Mouse (Mus musculus) macrophage (primary cell): ENCODE results near the gene Gm10037. TPM values are rescaled to one million over a fixed set of nuclear protein-coding genes. Genes with fewer than 3 reads are reported as not detected.
"Not testable (repeated sequence)": the region's sequence is repeated elsewhere in the genome, so short reads cannot be mapped to it uniquely, and the experiment has no call there.

ENCODE experiments used
- H3K27ac ChIP-seq: fragments of 350-480 bp; formaldehyde crosslinking; 2 replicates; pipeline ENCODE4 v1.9.0; 2021
- H3K36me3 ChIP-seq: fragments of 350-480 bp; formaldehyde crosslinking; 2 replicates; pipeline ENCODE4 v1.9.0; 2021; ENCODE audit errors: inconsistent target
- H3K4me3 ChIP-seq: fragments of 350-480 bp; formaldehyde crosslinking; 2 replicates; pipeline ENCODE4 v1.9.0; 2021; ENCODE audit errors: inconsistent target
- H3K79me2 ChIP-seq: fragments of 350-480 bp; formaldehyde crosslinking; 2 replicates; pipeline ENCODE4 v1.9.0; 2021; ENCODE audit errors: inconsistent target
- WGBS: methylation state at CpG from one replicate; pipeline ENCODE4 v1.1.7; 2026; ENCODE audit warnings: inconsistent platforms; ENCODE audit not compliant: missing documents; 5-methylcytosine and 5-hydroxymethylcytosine counted together
- polyA plus RNA-seq: library from polyadenylated mRNA; stranded (reverse); fragments of 250-400 nt; gene quantifications from 3 replicates; pipeline ENCODE4 v1.2.4, GENCODE M21; 2018; ENCODE audit warnings: inconsistent platforms
- total RNA-seq, 78 experiments: library from RNA; depleted of rRNA; stranded (reverse); fragments of 250-400 nt; gene quantifications; 1 replicate in 9 of 78; 2 replicates in 24 of 78; 3 replicates in 43 of 78; 4 replicates in 2 of 78; pipeline ENCODE4 v1.2.4; 2018; ENCODE audit warnings: inconsistent platforms in 56 of 78

Gene Gm10037
- 1 to 10 TPM in 10 of 26 experiments, not detected in 16; 2.2 to 7.4 (median 3.2) TPM for total RNA-seq (2018; cell fraction: chromatin; rRNA removed)
- total RNA-seq (2018; cell fraction: cytosol; rRNA removed): 1 to 10 TPM in 1 of 26 experiments, under 1 TPM in 4, not detected in 21; 0.14 to 1.1 (median 0.43) TPM
- 1 to 10 TPM in 9 of 26 experiments, not detected in 17; 1.8 to 6.0 (median 2.8) TPM for total RNA-seq (2018; cell fraction: nucleus; rRNA removed)
- 0.42 to 0.68 TPM in 2 of 3 replicates, not detected in the other for polyA plus RNA-seq

- Histone ChIP-seq H3K27ac (no peak within 1 kb of the TSS), H3K36me3 (peaks cover 6% of the 10 kb centered on the region), H3K4me3 (peak within 1 kb of the TSS; percentile 42), H3K79me2 (no peaks in the 10 kb centered on the region)
- 6% methylated on average over 14 of the region's 14 CpGs for WGBS
Measured at GRCm38 (mm10) chr13:67830911-67831336, at the start of gene Gm10037. Gene Gm10037, plus strand, starts transcription at chr13:67831106.

DNA sequence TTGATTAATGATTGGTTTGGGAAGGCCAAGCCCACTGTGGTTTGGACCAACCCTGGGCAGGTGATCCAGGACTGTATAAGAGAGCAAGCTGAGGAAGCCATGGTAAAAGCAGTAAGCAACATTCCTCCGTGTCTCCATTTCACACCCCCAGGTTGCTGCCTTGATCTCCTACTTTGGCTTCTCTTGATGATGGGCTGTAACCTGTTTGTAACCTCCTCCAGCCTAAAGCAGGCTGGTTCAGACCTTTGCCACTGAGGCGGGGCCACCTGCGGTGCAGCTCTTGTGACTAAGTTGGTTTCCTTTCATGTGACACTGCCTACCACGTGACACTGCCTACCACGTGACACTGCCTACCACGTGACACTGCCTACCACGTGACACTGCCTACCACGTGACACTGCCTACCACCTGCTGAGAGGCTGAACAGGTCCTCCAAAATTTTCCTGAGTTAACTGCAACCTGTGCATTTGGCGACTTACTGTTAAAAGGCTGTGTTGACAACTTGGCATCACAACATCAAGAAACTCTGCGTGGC is 38.9 kb upstream of the Gm10037 start:
- Histone ChIP-seq H3K36me3 (peaks cover 2% of the 10 kb centered on the region; the same call in 1 of the 2 replicates), H3K79me2 (no peaks in the 10 kb centered on the region), H3K4me3 (no peak overlapping the region), H3K27ac (no peak overlapping the region)
- 94% methylated on average over 10 of the region's 10 CpGs for WGBS

GRCm38 (mm10) chr13:67798618-67799017 is 32.3 kb upstream of the Gm10037 start:
- 100% methylated on average over 3 of the region's 3 CpGs for WGBS
- Histone ChIP-seq H3K36me3 (no peaks in the 10 kb centered on the region), H3K27ac (no peak overlapping the region), H3K4me3 (no peak overlapping the region), H3K79me2 (no peaks in the 10 kb centered on the region)

DNA sequence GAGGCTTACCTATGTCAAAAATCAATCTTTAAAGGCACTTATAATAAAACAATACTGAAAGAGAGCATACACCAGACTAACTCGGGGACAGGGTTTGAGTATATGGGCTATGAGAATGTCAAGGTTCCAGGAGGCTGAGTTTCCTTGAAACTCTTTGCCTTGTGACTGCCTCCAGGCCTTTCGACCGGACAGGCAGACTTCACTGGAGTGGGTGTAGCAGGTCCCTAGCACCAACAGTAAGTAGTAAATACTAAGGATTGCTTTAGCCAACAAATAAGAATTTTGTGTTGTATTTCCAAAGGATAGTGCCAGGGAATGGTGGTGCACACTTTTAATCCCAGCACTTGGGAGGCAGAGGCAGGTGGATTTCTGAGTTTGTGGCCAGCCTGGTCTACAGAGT is 31.8 kb upstream of the Gm10037 start:
- WGBS: 94% methylated on average over 3 of the region's 3 CpGs
- not testable (repeated sequence) for H3K27ac ChIP-seq, H3K36me3 ChIP-seq, H3K79me2 ChIP-seq, H3K4me3 ChIP-seq

- Histone ChIP-seq H3K79me2 (peaks cover 4% of the 10 kb centered on the region; the same call in 1 of the 2 replicates), H3K4me3 (no peak overlapping the region), H3K36me3 (no peaks in the 10 kb centered on the region), H3K27ac (no peak overlapping the region)
- whole genome bisulfite sequencing: 81% methylated on average over 1 of the region's 1 CpGs
Measured at GRCm38 (mm10) chr13:67811651-67812210, 19.2 kb upstream of the Gm10037 start.

GRCm38 (mm10) chr13:67812961-67813709 is 17.8 kb upstream of the Gm10037 start:
- 86% methylated on average over 8 of the region's 8 CpGs for WGBS
- Histone ChIP-seq H3K4me3 (peak overlapping the region; percentile 86), H3K27ac (peak overlapping the region; percentile 67; the same call in 1 of the 2 replicates), H3K79me2 (peaks cover 4% of the 10 kb centered on the region; the same call in 1 of the 2 replicates), H3K36me3 (no peaks in the 10 kb centered on the region)

DNA sequence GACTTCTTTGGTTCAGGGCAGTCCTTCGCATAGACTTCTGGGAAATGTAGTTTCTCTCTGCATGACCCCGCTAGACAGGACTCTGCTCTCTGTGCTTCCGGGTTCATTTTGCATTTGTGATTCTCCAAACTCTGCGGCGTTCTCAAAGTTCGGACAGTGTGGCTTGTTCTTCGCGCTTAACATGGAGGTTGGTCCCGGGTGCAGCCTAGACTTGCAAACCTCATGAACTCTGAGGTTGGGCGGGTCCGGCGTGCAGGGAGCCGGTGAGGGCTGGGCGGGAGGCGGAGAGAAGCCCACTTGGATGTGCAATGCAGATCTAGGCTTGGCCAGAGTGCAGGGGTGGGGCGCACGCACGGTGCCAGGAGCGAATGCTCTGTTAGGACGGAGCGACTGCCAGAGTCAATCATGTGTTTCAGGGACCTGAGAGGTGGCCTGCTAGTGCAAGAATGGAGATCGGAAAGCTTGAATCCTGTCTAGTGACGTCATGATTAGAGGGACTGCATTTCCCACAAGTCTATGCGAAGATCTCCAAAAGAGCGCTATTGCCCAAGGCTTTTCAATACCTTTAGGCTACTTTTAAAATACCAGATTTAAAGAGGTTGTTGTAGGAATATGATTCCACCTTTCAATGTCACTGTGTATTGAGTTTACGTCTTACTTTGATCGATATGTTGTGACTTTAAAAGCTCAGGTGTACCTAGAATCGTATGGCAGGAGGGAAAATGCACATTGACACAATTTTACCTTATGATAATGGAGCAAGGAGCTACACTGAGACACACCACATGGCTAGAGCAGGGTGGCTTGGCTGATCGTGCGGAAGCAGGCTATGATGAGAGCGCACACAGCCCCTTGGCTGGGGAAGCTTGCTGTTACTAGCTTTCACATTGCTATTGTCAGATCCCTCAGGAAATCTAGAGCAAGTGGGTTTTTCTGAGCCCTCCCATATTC is 16.9 kb upstream of the Gm10037 start, which contains the start of gene Zfp273:
Gene Zfp273 (plus strand): TSS at position 31 of the 951 bp plus-strand sequence.
- 6% methylated on average over 31 of the region's 31 CpGs for WGBS

DNA sequence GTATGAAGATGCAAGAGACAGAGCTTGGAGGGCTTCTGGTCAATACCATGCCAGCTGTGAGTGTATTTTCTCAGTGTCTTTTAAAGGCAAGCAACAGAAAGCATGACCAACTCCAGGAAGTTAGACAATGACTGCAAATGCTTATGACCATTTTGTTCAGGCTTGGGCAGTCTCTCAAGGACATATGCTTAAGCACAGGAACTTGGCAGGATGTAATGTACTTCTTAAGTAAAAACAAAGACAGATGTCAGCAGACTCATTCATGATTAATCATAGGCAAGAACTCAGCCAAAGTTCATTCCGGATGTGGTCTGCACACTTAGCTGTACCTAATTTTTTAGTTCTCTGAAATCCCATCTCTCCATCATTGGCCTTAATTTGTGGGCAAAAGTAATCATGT is 12.3 kb upstream of the Gm10037 start:
- Histone ChIP-seq H3K36me3 (0 out of 2 replicates have a peak, but pooled peaks cover 6% of the 10 kb centered on the region), H3K27ac (no peak overlapping the region), H3K79me2 (peaks cover 4% of the 10 kb centered on the region; the same call in 1 of the 2 replicates), H3K4me3 (no peak overlapping the region)
- WGBS: 91% methylated on average over 1 of the region's 1 CpGs

More for the DNA sequence above, 16.9 kb upstream of the Gm10037 start, which contains the start of gene Zfp273:
- 0 out of 2 replicates have a peak, but pooled peaks cover 5% of the 10 kb centered on the region for H3K36me3 ChIP-seq
- peak within 1 kb of the TSS; percentile 67 for H3K27ac ChIP-seq
- H3K4me3 ChIP-seq: peak within 1 kb of the TSS; percentile 86
- peaks cover 4% of the 10 kb centered on the region; the same call in 1 of the 2 replicates for H3K79me2 ChIP-seq

GRCm38 (mm10) chr13:67833137-67833536 is 2.2 kb downstream of the Gm10037 start:
- not testable (repeated sequence) for H3K27ac ChIP-seq, H3K79me2 ChIP-seq, H3K36me3 ChIP-seq, H3K4me3 ChIP-seq

DNA sequence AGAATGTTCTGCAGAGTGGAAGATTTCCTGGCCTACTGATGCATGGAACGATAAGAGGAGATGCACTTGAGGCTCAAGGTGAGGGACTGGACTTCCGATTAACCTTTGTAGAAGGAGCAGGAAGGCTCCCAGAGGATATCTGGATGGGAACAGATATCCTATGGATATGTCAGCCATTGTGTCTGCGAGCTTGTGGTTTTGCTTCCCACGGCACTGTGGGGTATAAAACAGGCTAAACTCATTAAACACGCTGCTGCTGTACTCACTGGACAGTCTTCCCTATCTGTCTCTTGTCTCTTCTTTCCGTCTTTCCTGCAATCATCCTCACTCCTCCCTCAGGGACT is 12.8 kb downstream of the Gm10037 start:
- Histone ChIP-seq H3K27ac (no peak overlapping the region), H3K36me3 (no peaks in the 10 kb centered on the region), H3K4me3 (no peak overlapping the region), H3K79me2 (no peaks in the 10 kb centered on the region)
- WGBS: 52% methylated on average over 6 of the region's 6 CpGs

DNA sequence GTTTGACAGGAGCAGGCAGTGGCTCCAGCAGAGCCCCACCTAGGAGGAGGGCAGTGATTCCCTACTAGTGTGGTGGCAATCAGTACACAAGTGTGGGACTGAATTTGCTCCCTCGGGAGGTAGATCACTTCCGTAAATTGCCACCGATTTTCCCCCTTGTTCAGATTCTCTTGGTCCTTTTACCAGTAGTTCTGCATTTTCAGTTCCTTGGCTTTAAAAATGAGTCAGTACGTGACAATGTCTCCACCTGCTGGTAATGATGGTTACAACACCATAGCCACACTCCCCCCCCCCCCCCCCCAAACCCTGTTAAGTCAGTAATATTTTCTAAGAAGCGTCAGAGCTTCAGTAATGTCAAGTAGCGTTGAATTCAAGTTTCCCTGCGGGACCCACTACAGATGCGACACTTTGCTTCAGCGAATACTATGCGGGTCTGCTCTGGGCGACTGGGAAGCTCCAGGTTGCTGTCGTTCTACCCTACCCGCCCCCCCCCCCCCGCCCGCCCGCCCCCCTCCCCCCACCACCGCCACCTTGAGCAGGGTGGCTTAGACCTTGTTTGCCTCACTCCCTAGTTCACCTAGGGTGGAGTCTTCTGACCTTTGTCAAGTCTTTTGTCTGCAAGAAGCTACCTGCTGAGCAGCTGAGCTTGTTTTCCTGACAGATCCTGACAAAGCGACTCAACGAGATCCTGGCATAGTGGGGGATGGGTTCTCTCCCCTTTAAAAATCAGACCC is 13.4 kb downstream of the Gm10037 start:
- 5% methylated on average over 9 of the region's 19 CpGs for WGBS
- no peak overlapping the region for H3K4me3 ChIP-seq
- H3K27ac ChIP-seq: no peak overlapping the region
- no peaks in the 10 kb centered on the region for H3K79me2 ChIP-seq
- H3K36me3 ChIP-seq: no peaks in the 10 kb centered on the region

- H3K4me3 ChIP-seq: no peak overlapping the region
- no peaks in the 10 kb centered on the region for H3K36me3 ChIP-seq
- no peak overlapping the region for H3K27ac ChIP-seq
- H3K79me2 ChIP-seq: no peaks in the 10 kb centered on the region
- 48% methylated on average over 8 of the region's 8 CpGs for WGBS
Measured at GRCm38 (mm10) chr13:67844853-67845194, 13.9 kb downstream of the Gm10037 start.

- no peaks in the 10 kb centered on the region for H3K36me3 ChIP-seq
- H3K4me3 ChIP-seq: no peak overlapping the region
- WGBS: 76% methylated on average over 3 of the region's 3 CpGs
- no peak overlapping the region for H3K27ac ChIP-seq
- H3K79me2 ChIP-seq: no peaks in the 10 kb centered on the region
Measured at GRCm38 (mm10) chr13:67850361-67850760, 19.5 kb downstream of the Gm10037 start.
